Mouse (Mus musculus) kidney, adult 2 months (tissue): ENCODE measurements around the gene Tbc1d19.

Experiments
- CTCF ChIP-seq: fragments of 200-500 bp; conservative IDR thresholded peaks from 2 replicates; pipeline ENCODE4 v1.5.1; 2011; ENCODE audit warnings: low read depth, mild to moderate bottlenecking, control low read depth, low read length, moderate library complexity, mixed read lengths; ENCODE audit not compliant: insufficient read depth, insufficient read length
- POLR2A ChIP-seq: fragments of 200-500 bp; IDR thresholded peaks from one replicate; pipeline ENCODE4 v1.6.1; 2011; ENCODE audit warnings: low read depth, low read length, control low read depth

- no peak for TF ChIP-seq CTCF
- no peak for TF ChIP-seq POLR2A
These were observed 139.3 kb downstream of the Tbc1d19 start for GRCm38 (mm10) chr5:53948606-53949266.
